Mouse (Mus musculus) C2C12 (cell line): ENCODE data around the gene Ap3d1.

Experiments
- CEBPB ChIP-seq: IDR thresholded peaks from one replicate; pipeline ENCODE4 v1.6.1; 2011; ENCODE audit warnings: low read depth, mild to moderate bottlenecking, control low read depth, moderate library complexity
- CTCF ChIP-seq: IDR thresholded peaks from one replicate; pipeline ENCODE4 v1.5.1; 2011; ENCODE audit not compliant: control insufficient read depth, insufficient read depth, insufficient read length
- MYOD1 ChIP-seq: IDR thresholded peaks from one replicate; pipeline ENCODE4 v1.6.1; 2011; ENCODE audit warnings: low read depth; ENCODE audit not compliant: control insufficient read depth, insufficient read length
- MYOG ChIP-seq: IDR thresholded peaks from one replicate; pipeline ENCODE4 v1.6.1; 2011; ENCODE audit not compliant: control insufficient read depth, insufficient read length; ENCODE audit errors: extremely low read depth

- TF ChIP-seq CTCF = no peak
- no peak for TF ChIP-seq MYOG
- peak; percentile 73 for TF ChIP-seq MYOD1
- TF ChIP-seq CEBPB = peak; percentile 89
Measured at GRCm38 (mm10) chr10:80763502-80763901, 21.4 kb upstream of the Ap3d1 start.
